Mouse (Mus musculus) limb, embryonic 11.5 days (tissue): ENCODE data around the gene Hoxb3. TPM values are rescaled to one million over a fixed set of nuclear protein-coding genes. Genes with fewer than 3 reads are reported as not detected.
A peak's percentile ranks its signal among the peaks of the same experiment; 100 is the strongest.

Experiments used
- ATAC-seq: fragments of 200-750 bp; cut with Nextera tagmentation; 2 replicates; pipeline ENCODE4 v1.8.0; 2017; ENCODE audit warnings: low read depth; ENCODE audit not compliant: insufficient number of reproducible peaks, low FRiP score, low TSS enrichment
- DNase-seq: peaks from one replicate; pipeline ENCODE4 v3.0.0-alpha.2; 2015; ENCODE audit warnings: low spot score
- H3K27ac ChIP-seq: fragments of 300-500 bp; sonication (generic); replicated peaks from 2 replicates; pipeline ENCODE4 v1.5.1; 2014; ENCODE audit warnings: low read depth, mild to moderate bottlenecking, low read length
- H3K27me3 ChIP-seq: fragments of 300-500 bp; sonication (generic); 2 replicates; pipeline ENCODE4 v1.6.1; 2014; ENCODE audit warnings: mild to moderate bottlenecking, low read length, mixed read lengths; ENCODE audit not compliant: control insufficient read depth, insufficient read depth
- H3K36me3 ChIP-seq: fragments of 300-500 bp; sonication (generic); 2 replicates; pipeline ENCODE4 v1.6.1; 2014; ENCODE audit warnings: mild to moderate bottlenecking, low read length, moderate library complexity, mixed read lengths; ENCODE audit not compliant: control insufficient read depth, insufficient read depth
- H3K4me1 ChIP-seq: fragments of 300-500 bp; sonication (generic); 2 replicates; pipeline ENCODE4 v1.6.1; 2014; ENCODE audit warnings: low read length, mixed read lengths; ENCODE audit not compliant: control insufficient read depth, insufficient read depth
- H3K4me2 ChIP-seq: fragments of 300-500 bp; sonication (generic); 2 replicates; pipeline ENCODE4 v1.6.1; 2014; ENCODE audit warnings: low read depth, mild to moderate bottlenecking, moderate library complexity; ENCODE audit not compliant: severe bottlenecking
- H3K4me3 ChIP-seq: fragments of 300-500 bp; sonication (generic); 2 replicates; pipeline ENCODE4 v1.5.1; 2014; ENCODE audit warnings: low read depth, low read length
- H3K9ac ChIP-seq: fragments of 300-500 bp; sonication (generic); 2 replicates; pipeline ENCODE4 v1.6.1; 2014; ENCODE audit warnings: mild to moderate bottlenecking, low read length
- H3K9me3 ChIP-seq: fragments of 300-500 bp; sonication (generic); 2 replicates; pipeline ENCODE4 v1.6.1; 2016; ENCODE audit warnings: low read length; ENCODE audit not compliant: control insufficient read depth
- WGBS: fragments of 180-500 bp; shearing (Covaris S2); extraction: QIAGEN DNeasy Blood & Tissue Kit; methylation state at CpG from one replicate; pipeline ENCODE4 v1.1.7; 2014; 5-methylcytosine and 5-hydroxymethylcytosine counted together
- polyA plus RNA-seq: library from polyadenylated mRNA; unstranded; fragments of >200 nt; fragmentation: Nextera tagmentation; extraction: Ambion mirVana; gene quantifications from 2 replicates; pipeline ENCODE4 v1.2.1, GENCODE M21; 2014

The Hoxb3 gene
- polyA plus RNA-seq, 1 experiment from 2014 or later = 0.68 TPM

GRCm38 (mm10) chr11:96341701-96342575 lies 18.8 kb downstream of the Hoxb3 start:
- Histone ChIP-seq H3K9me3 (no peaks in the 10 kb centered on the region), H3K4me1 (peaks cover 36% of the 10 kb centered on the region), H3K36me3 (no peaks in the 10 kb centered on the region), H3K27ac (peak overlapping the region; percentile 45; the same call in 1 of the 2 replicates), H3K27me3 (peaks cover 95% of the 10 kb centered on the region), H3K9ac (peak overlapping the region; percentile 52), H3K4me2 (peak overlapping the region; percentile 58), H3K4me3 (peak overlapping the region; percentile 24)
- ATAC-seq (no peak), DNase-seq (peak; percentile 72)
- 1% methylated on average over 40 of the region's 40 CpGs for WGBS

- H3K9me3 ChIP-seq = no peaks in the 10 kb centered on the region
- WGBS = 6% methylated on average over 4 of the region's 4 CpGs
- no peak for ATAC-seq
- no peaks in the 10 kb centered on the region for H3K36me3 ChIP-seq
- H3K27me3 ChIP-seq = peaks cover 93% of the 10 kb centered on the region
- DNase-seq = peak; percentile 41
- H3K4me2 ChIP-seq = no peak overlapping the region
- H3K9ac ChIP-seq = no peak overlapping the region
- no peak overlapping the region for H3K27ac ChIP-seq
- H3K4me1 ChIP-seq = peaks cover 36% of the 10 kb centered on the region
- no peak overlapping the region for H3K4me3 ChIP-seq
These were observed 19.4 kb downstream of the Hoxb3 start for GRCm38 (mm10) chr11:96342576-96342930.

- peak; percentile 35 for DNase-seq
- Histone ChIP-seq H3K4me1 (peaks cover 41% of the 10 kb centered on the region), H3K27ac (no peak overlapping the region), H3K4me2 (no peak overlapping the region), H3K27me3 (peaks cover 92% of the 10 kb centered on the region), H3K36me3 (no peaks in the 10 kb centered on the region), H3K9me3 (no peaks in the 10 kb centered on the region), H3K4me3 (no peak overlapping the region), H3K9ac (no peak overlapping the region)
- no peak for ATAC-seq
- WGBS = 31% methylated on average over 2 of the region's 2 CpGs
These were observed 20.1 kb downstream of the Hoxb3 start for GRCm38 (mm10) chr11:96343206-96343745.

- 4% methylated on average over 39 of the region's 40 CpGs for WGBS
- H3K4me2 ChIP-seq = peak overlapping the region; percentile 22; the same call in 1 of the 2 replicates
- H3K36me3 ChIP-seq = no peaks in the 10 kb centered on the region
- peaks cover 89% of the 10 kb centered on the region for H3K27me3 ChIP-seq
- DNase-seq = peak; percentile 64
- ATAC-seq = peak; percentile 32; the same call in 1 of the 2 replicates
- H3K4me3 ChIP-seq = no peak overlapping the region
- 0 out of 2 replicates have a peak overlapping the region, but pooled peaks have one; percentile 4 for H3K27ac ChIP-seq
- peaks cover 43% of the 10 kb centered on the region for H3K4me1 ChIP-seq
- peak overlapping the region; percentile 17; the same call in 1 of the 2 replicates for H3K9ac ChIP-seq
- no peaks in the 10 kb centered on the region for H3K9me3 ChIP-seq
These were observed 21.1 kb downstream of the Hoxb3 start for GRCm38 (mm10) chr11:96344061-96344877.

GRCm38 (mm10) chr11:96344878-96345159 lies 21.7 kb downstream of the Hoxb3 start:
- Histone ChIP-seq H3K9ac (no peak overlapping the region), H3K27me3 (peaks cover 87% of the 10 kb centered on the region), H3K4me3 (no peak overlapping the region), H3K9me3 (no peaks in the 10 kb centered on the region), H3K4me2 (peak overlapping the region; percentile 56; the same call in 1 of the 2 replicates), H3K4me1 (peaks cover 43% of the 10 kb centered on the region), H3K27ac (no peak overlapping the region), H3K36me3 (no peaks in the 10 kb centered on the region)
- no peak for DNase-seq
- 4% methylated on average over 6 of the region's 6 CpGs for WGBS
- ATAC-seq = no peak

- 2% methylated on average over 37 of the region's 56 CpGs for WGBS
- H3K4me2 ChIP-seq = peak overlapping the region; percentile 56
- H3K9me3 ChIP-seq = no peaks in the 10 kb centered on the region
- H3K36me3 ChIP-seq = no peaks in the 10 kb centered on the region
- DNase-seq = peak; percentile 61
- peaks cover 43% of the 10 kb centered on the region for H3K4me1 ChIP-seq
- ATAC-seq = no peak
- H3K9ac ChIP-seq = peak overlapping the region; percentile 30; the same call in 1 of the 2 replicates
- peak overlapping the region; percentile 16 for H3K4me3 ChIP-seq
- peaks cover 83% of the 10 kb centered on the region for H3K27me3 ChIP-seq
- no peak overlapping the region; the same call in 1 of the 2 replicates for H3K27ac ChIP-seq
These were observed 22.2 kb downstream of the Hoxb3 start for GRCm38 (mm10) chr11:96345220-96345892.

GRCm38 (mm10) chr11:96345893-96346806 lies 23.0 kb downstream of the Hoxb3 start:
- Histone ChIP-seq H3K27me3 (peaks cover 82% of the 10 kb centered on the region), H3K9me3 (no peaks in the 10 kb centered on the region), H3K4me3 (peak overlapping the region; percentile 16), H3K4me1 (peaks cover 39% of the 10 kb centered on the region), H3K27ac (peak overlapping the region; percentile 52; the same call in 1 of the 2 replicates), H3K4me2 (peak overlapping the region; percentile 56), H3K36me3 (no peaks in the 10 kb centered on the region), H3K9ac (peak overlapping the region; percentile 30; the same call in 1 of the 2 replicates)
- 4% methylated on average over 42 of the region's 45 CpGs for WGBS
- no peak for ATAC-seq
- DNase-seq = peak; percentile 53
